Mouse (Mus musculus) small intestine, adult 2 months (tissue): ENCODE data around the gene Slco4c1.

Experiments used
- CTCF ChIP-seq: fragments of 200-500 bp; IDR thresholded peaks from 2 replicates; pipeline ENCODE4 v1.5.1; 2012; ENCODE audit warnings: low read depth, mild to moderate bottlenecking, control low read depth, inconsistent platforms, low read length, moderate library complexity, mixed read lengths; ENCODE audit not compliant: insufficient replicate concordance, insufficient read length; ENCODE audit errors: extremely low read depth
- POLR2A ChIP-seq: fragments of 200-500 bp; IDR thresholded peaks from 2 replicates; pipeline ENCODE4 v1.6.1; 2012; ENCODE audit warnings: low read depth, mild to moderate bottlenecking, control low read depth, inconsistent platforms, low read length, moderate library complexity

GRCm38 (mm10) chr1:96794690-96795089, 77.3 kb downstream of the Slco4c1 start:
- TF ChIP-seq CTCF (no peak), POLR2A (no peak)
